Mouse (Mus musculus): ENCODE results near the gene Ryr2. TPM values are rescaled to one million over a fixed set of nuclear protein-coding genes. Genes with fewer than 3 reads are reported as not detected.
"Not testable (repeated sequence)": the region's sequence is repeated elsewhere in the genome, so short reads cannot be mapped to it uniquely, and the experiment has no call there.

Ryr2 gene
- polyA plus RNA-seq, 1 experiment from 2014 or later, result 0.12 TPM

GRCm38 (mm10) chr13:11595431-11595830 is 511.3 kb downstream of the Ryr2 start:
- Histone ChIP-seq H3K27ac (no peak overlapping the region), H3K4me3 (replicated peaks) (no peak overlapping the region), H3K36me3 (no peaks in the 10 kb centered on the region), H3K4me1 (replicated peaks) (no peaks in the 10 kb centered on the region), H3K4me2 (no peak overlapping the region), H3K27me3 (no peaks in the 10 kb centered on the region), H3K9ac (no peak overlapping the region), H3K9me3 (replicated peaks) (no peaks in the 10 kb centered on the region)
- DNase-seq (no peak), ATAC-seq (ENCODE audit: low read depth) (no peak)
- 71% methylated on average over 9 of the region's 9 CpGs for WGBS (ENCODE audit: insufficient replicate concordance)

GRCm38 (mm10) chr13:11585283-11585682 is 521.5 kb downstream of the Ryr2 start:
- no peaks in the 10 kb centered on the region for H3K9me3 ChIP-seq (replicated peaks)
- ATAC-seq (ENCODE audit: low read depth) (no peak), DNase-seq (no peak)
- no peak overlapping the region for H3K27ac ChIP-seq
- 20% methylated on average over 7 of the region's 7 CpGs for WGBS (ENCODE audit: insufficient replicate concordance)
- H3K36me3 ChIP-seq, result no peaks in the 10 kb centered on the region
- no peak overlapping the region for H3K4me3 ChIP-seq (replicated peaks)
- no peak overlapping the region for H3K9ac ChIP-seq
- H3K27me3 ChIP-seq, result no peaks in the 10 kb centered on the region
- H3K4me1 ChIP-seq (replicated peaks), result no peaks in the 10 kb centered on the region
- no peak overlapping the region for H3K4me2 ChIP-seq

- Histone ChIP-seq H3K9me3 (replicated peaks) (no peaks in the 10 kb centered on the region), H3K4me2 (no peak overlapping the region), H3K9ac (no peak overlapping the region), H3K4me3 (replicated peaks) (no peak overlapping the region), H3K27ac (no peak overlapping the region), H3K27me3 (no peaks in the 10 kb centered on the region), H3K4me1 (replicated peaks) (no peaks in the 10 kb centered on the region), H3K36me3 (no peaks in the 10 kb centered on the region)
- ATAC-seq (ENCODE audit: low read depth) (no peak), DNase-seq (no peak)
- 29% methylated on average over 2 of the region's 2 CpGs for WGBS (ENCODE audit: insufficient replicate concordance)
These were observed 534.2 kb downstream of the Ryr2 start for GRCm38 (mm10) chr13:11572552-11572951.

GRCm38 (mm10) chr13:11567376-11567775 is 539.4 kb downstream of the Ryr2 start:
- ATAC-seq (ENCODE audit: low read depth), result no peak
- H3K36me3 ChIP-seq, result no peaks in the 10 kb centered on the region
- H3K4me1 ChIP-seq (replicated peaks), result no peaks in the 10 kb centered on the region
- no peak overlapping the region for H3K27ac ChIP-seq
- H3K4me3 ChIP-seq (replicated peaks), result no peak overlapping the region
- H3K9me3 ChIP-seq (replicated peaks), result no peaks in the 10 kb centered on the region
- no peak overlapping the region for H3K9ac ChIP-seq
- no peak for DNase-seq
- H3K27me3 ChIP-seq, result no peaks in the 10 kb centered on the region
- H3K4me2 ChIP-seq, result no peak overlapping the region

- Histone ChIP-seq H3K36me3 (no peaks in the 10 kb centered on the region), H3K9ac (no peak overlapping the region), H3K4me1 (replicated peaks) (no peaks in the 10 kb centered on the region), H3K4me2 (no peak overlapping the region), H3K27ac (no peak overlapping the region), H3K9me3 (replicated peaks) (no peaks in the 10 kb centered on the region), H3K4me3 (replicated peaks) (no peak overlapping the region), H3K27me3 (no peaks in the 10 kb centered on the region)
- ATAC-seq (ENCODE audit: low read depth), result no peak
- DNase-seq, result no peak
- 55% methylated on average over 9 of the region's 9 CpGs for WGBS (ENCODE audit: insufficient replicate concordance)
These were observed 540.3 kb downstream of the Ryr2 start for GRCm38 (mm10) chr13:11566486-11566885.

- Histone ChIP-seq H3K27me3 (no peaks in the 10 kb centered on the region), H3K9ac (no peak overlapping the region), H3K36me3 (no peaks in the 10 kb centered on the region), H3K27ac (no peak overlapping the region), H3K9me3 (replicated peaks) (no peaks in the 10 kb centered on the region), H3K4me3 (replicated peaks) (no peak overlapping the region), H3K4me1 (replicated peaks) (no peaks in the 10 kb centered on the region), H3K4me2 (no peak overlapping the region)
- 52% methylated on average over 1 of the region's 1 CpGs for WGBS (ENCODE audit: insufficient replicate concordance)
- ATAC-seq (ENCODE audit: low read depth) (no peak), DNase-seq (no peak)
These were observed 543.3 kb downstream of the Ryr2 start for GRCm38 (mm10) chr13:11563224-11564024.

GRCm38 (mm10) chr13:11549644-11550043 is 557.1 kb downstream of the Ryr2 start:
- Histone ChIP-seq H3K4me1 (replicated peaks) (no peaks in the 10 kb centered on the region), H3K27ac (no peak overlapping the region), H3K27me3 (no peaks in the 10 kb centered on the region), H3K36me3 (no peaks in the 10 kb centered on the region), H3K9ac (no peak overlapping the region), H3K9me3 (replicated peaks) (no peaks in the 10 kb centered on the region), H3K4me2 (no peak overlapping the region), H3K4me3 (replicated peaks) (no peak overlapping the region)
- WGBS (ENCODE audit: insufficient replicate concordance), result 71% methylated on average over 3 of the region's 3 CpGs
- no peak for DNase-seq
- no peak for ATAC-seq (ENCODE audit: low read depth)

- not testable (repeated sequence) for H3K27ac ChIP-seq; H3K9me3 ChIP-seq (replicated peaks); H3K27me3 ChIP-seq; H3K4me1 ChIP-seq (replicated peaks); DNase-seq; H3K9ac ChIP-seq; H3K4me3 ChIP-seq (replicated peaks); H3K4me2 ChIP-seq; H3K36me3 ChIP-seq; ATAC-seq (ENCODE audit: low read depth)
- 51% methylated on average over 15 of the region's 15 CpGs for WGBS (ENCODE audit: insufficient replicate concordance)
These were observed 557.6 kb downstream of the Ryr2 start for GRCm38 (mm10) chr13:11549136-11549535.

GRCm38 (mm10) chr13:11545841-11546240 is 560.9 kb downstream of the Ryr2 start:
- DNase-seq (no peak), ATAC-seq (ENCODE audit: low read depth) (no peak)
- Histone ChIP-seq H3K9ac (no peak overlapping the region), H3K9me3 (replicated peaks) (no peaks in the 10 kb centered on the region), H3K4me3 (replicated peaks) (no peak overlapping the region), H3K36me3 (no peaks in the 10 kb centered on the region), H3K27ac (no peak overlapping the region), H3K4me1 (replicated peaks) (no peaks in the 10 kb centered on the region), H3K4me2 (no peak overlapping the region), H3K27me3 (no peaks in the 10 kb centered on the region)
- 30% methylated on average over 7 of the region's 7 CpGs for WGBS (ENCODE audit: insufficient replicate concordance)

GRCm38 (mm10) chr13:11542546-11542945 is 564.2 kb downstream of the Ryr2 start:
- WGBS (ENCODE audit: insufficient replicate concordance), result 55% methylated on average over 3 of the region's 3 CpGs
- no peak for DNase-seq
- Histone ChIP-seq H3K27me3 (no peaks in the 10 kb centered on the region), H3K4me1 (replicated peaks) (no peaks in the 10 kb centered on the region), H3K36me3 (no peaks in the 10 kb centered on the region), H3K9me3 (replicated peaks) (no peaks in the 10 kb centered on the region), H3K4me3 (replicated peaks) (no peak overlapping the region), H3K4me2 (no peak overlapping the region), H3K9ac (no peak overlapping the region), H3K27ac (no peak overlapping the region)
- ATAC-seq (ENCODE audit: low read depth), result no peak

GRCm38 (mm10) chr13:11536851-11537250 is 569.9 kb downstream of the Ryr2 start:
- ATAC-seq (ENCODE audit: low read depth) (no peak), DNase-seq (no peak)
- no peaks in the 10 kb centered on the region for H3K36me3 ChIP-seq
- no peaks in the 10 kb centered on the region for H3K9me3 ChIP-seq (replicated peaks)
- no peak overlapping the region for H3K4me2 ChIP-seq
- H3K27ac ChIP-seq, result no peak overlapping the region
- H3K4me3 ChIP-seq (replicated peaks), result no peak overlapping the region
- WGBS (ENCODE audit: insufficient replicate concordance), result 20% methylated on average over 1 of the region's 1 CpGs
- no peaks in the 10 kb centered on the region for H3K4me1 ChIP-seq (replicated peaks)
- H3K9ac ChIP-seq, result no peak overlapping the region
- H3K27me3 ChIP-seq, result no peaks in the 10 kb centered on the region

GRCm38 (mm10) chr13:11535874-11536273 is 570.9 kb downstream of the Ryr2 start:
- no peak overlapping the region for H3K4me2 ChIP-seq
- H3K27me3 ChIP-seq, result no peaks in the 10 kb centered on the region
- no peak for DNase-seq
- H3K4me1 ChIP-seq (replicated peaks), result no peaks in the 10 kb centered on the region
- H3K27ac ChIP-seq, result no peak overlapping the region
- H3K9ac ChIP-seq, result no peak overlapping the region
- no peaks in the 10 kb centered on the region for H3K9me3 ChIP-seq (replicated peaks)
- no peak for ATAC-seq (ENCODE audit: low read depth)
- H3K4me3 ChIP-seq (replicated peaks), result no peak overlapping the region
- WGBS (ENCODE audit: insufficient replicate concordance), result 56% methylated on average over 3 of the region's 3 CpGs
- H3K36me3 ChIP-seq, result no peaks in the 10 kb centered on the region

All from liver, embryonic 13.5 days (tissue).